Mouse (Mus musculus): Measurements from ENCODE around the gene Yy2. TPM values are rescaled to one million over a fixed set of nuclear protein-coding genes. Genes with fewer than 3 reads are reported as not detected.
A peak's percentile ranks its signal among the peaks of the same experiment; 100 is the strongest.

Yy2 gene
- 5.4 and 6.5 TPM in 2 replicates for polyA plus RNA-seq (2014; fragmentation: Nextera tagmentation; extraction: Ambion mirVana)

DNA sequence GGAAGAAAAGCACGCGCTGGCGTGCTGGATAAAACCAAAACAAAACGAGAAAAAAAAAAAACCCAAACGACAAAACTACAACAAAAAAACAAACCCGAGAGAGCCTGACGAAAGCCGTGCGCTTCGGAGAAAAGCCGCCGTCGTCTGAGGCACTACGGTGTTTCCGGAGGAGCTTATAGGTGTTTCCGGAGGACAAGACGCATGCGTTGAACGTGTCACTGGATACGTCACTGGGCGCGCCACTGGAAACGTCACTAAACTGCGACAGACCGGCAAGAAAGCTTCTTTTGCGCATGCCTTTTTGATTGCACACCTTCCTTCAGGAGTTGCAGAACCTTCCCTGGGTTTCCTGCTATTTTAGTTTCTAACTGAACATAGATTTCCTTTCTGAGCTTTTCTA lies at the start of gene Yy2:
TSS of gene Yy2 (minus strand) at position 146 of the 400 bp plus-strand sequence.
- no peaks in the 10 kb centered on the region for H3K9me3 ChIP-seq (ENCODE audit: control insufficient read depth, low read depth, low read length)
- H3K27ac ChIP-seq (ENCODE audit: low read length): no peak within 1 kb of the TSS
- no peaks in the 10 kb centered on the region for H3K4me1 ChIP-seq (ENCODE audit: control insufficient read depth, insufficient read depth, low read length)
- H3K36me3 ChIP-seq (ENCODE audit: control insufficient read depth, insufficient read depth, low read length): 0 out of 2 replicates have a peak, but pooled peaks cover 5% of the 10 kb centered on the region
- WGBS: 89% methylated on average over 26 of the region's 26 CpGs
- ATAC-seq (ENCODE audit: insufficient number of reproducible peaks, insufficient read depth, low FRiP score, low read depth): no peak
- no peak within 1 kb of the TSS for H3K9ac ChIP-seq (replicated peaks; ENCODE audit: low read depth, low read length)
- no peak within 1 kb of the TSS for H3K4me3 ChIP-seq (ENCODE audit: low read depth, low read length)
- no peak within 1 kb of the TSS for H3K4me2 ChIP-seq (replicated peaks; ENCODE audit: low read depth, low read length)
- no peaks in the 10 kb centered on the region for H3K27me3 ChIP-seq (ENCODE audit: control insufficient read depth, insufficient read depth, low read length)

DNA sequence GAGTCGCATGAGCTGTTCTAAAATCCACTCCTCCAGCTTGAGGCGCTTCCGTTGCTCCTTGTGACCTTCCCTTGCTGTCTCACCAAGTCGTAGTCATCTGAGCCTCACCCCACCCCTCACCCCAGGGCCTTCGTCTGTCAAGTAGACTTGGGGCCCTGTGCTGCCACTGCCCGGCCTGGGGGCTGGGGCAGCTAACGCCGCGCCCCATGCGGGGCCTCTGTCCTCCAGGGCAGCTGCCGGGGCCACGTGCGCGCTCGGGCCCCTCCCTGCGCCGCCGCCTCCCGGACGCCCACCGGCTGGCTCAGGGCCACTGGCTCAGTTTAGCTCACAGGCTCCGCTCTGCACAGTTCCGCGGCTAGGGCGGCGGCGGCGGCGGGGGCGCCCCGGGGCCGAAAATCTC lies 44.1 kb upstream of the Yy2 start:
- Histone ChIP-seq H3K4me3 (ENCODE audit: low read depth, low read length) (no peak overlapping the region), H3K9ac (replicated peaks; ENCODE audit: low read depth, low read length) (no peak overlapping the region), H3K27me3 (ENCODE audit: control insufficient read depth, insufficient read depth, low read length) (no peaks in the 10 kb centered on the region), H3K27ac (ENCODE audit: low read length) (no peak overlapping the region), H3K4me2 (replicated peaks; ENCODE audit: low read depth, low read length) (peak overlapping the region; percentile 35), H3K9me3 (ENCODE audit: control insufficient read depth, low read depth, low read length) (no peaks in the 10 kb centered on the region), H3K4me1 (ENCODE audit: control insufficient read depth, insufficient read depth, low read length) (0 out of 2 replicates have a peak, but pooled peaks cover 2% of the 10 kb centered on the region), H3K36me3 (ENCODE audit: control insufficient read depth, insufficient read depth, low read length) (no peaks in the 10 kb centered on the region)
- 31% methylated on average over 31 of the region's 32 CpGs for WGBS
- 0 out of 2 replicates have a peak, but pooled peaks have one; percentile 42 for ATAC-seq (ENCODE audit: insufficient number of reproducible peaks, insufficient read depth, low FRiP score, low read depth)

DNA sequence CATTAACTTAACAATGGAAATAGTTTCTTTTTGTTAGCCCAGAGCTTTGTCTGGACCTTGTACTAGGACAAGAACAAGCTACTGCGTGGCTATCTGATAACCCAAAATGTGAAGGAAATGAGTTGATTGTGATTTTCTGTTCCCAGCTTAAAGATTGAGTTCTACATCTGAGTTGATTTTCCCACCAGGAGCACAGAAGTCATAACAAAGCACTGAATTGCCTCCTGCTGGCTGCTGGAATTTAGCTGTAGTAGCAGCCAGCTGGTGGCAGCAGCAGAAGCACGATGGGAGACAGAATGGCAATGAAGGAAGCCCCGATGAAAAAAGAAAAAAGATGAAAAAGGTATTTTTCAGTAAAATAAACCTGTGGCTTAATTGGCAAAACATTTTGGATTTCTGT lies 32.7 kb upstream of the Yy2 start:
- ATAC-seq (ENCODE audit: insufficient number of reproducible peaks, insufficient read depth, low FRiP score, low read depth): no peak
- no peaks in the 10 kb centered on the region for H3K27me3 ChIP-seq (ENCODE audit: control insufficient read depth, insufficient read depth, low read length)
- no peak overlapping the region for H3K4me3 ChIP-seq (ENCODE audit: low read depth, low read length)
- H3K9me3 ChIP-seq (ENCODE audit: control insufficient read depth, low read depth, low read length): no peaks in the 10 kb centered on the region
- H3K36me3 ChIP-seq (ENCODE audit: control insufficient read depth, insufficient read depth, low read length): no peaks in the 10 kb centered on the region
- H3K9ac ChIP-seq (replicated peaks; ENCODE audit: low read depth, low read length): no peak overlapping the region
- no peak overlapping the region for H3K4me2 ChIP-seq (replicated peaks; ENCODE audit: low read depth, low read length)
- H3K27ac ChIP-seq (ENCODE audit: low read length): no peak overlapping the region
- WGBS: 16% methylated on average over 3 of the region's 3 CpGs
- H3K4me1 ChIP-seq (ENCODE audit: control insufficient read depth, insufficient read depth, low read length): no peaks in the 10 kb centered on the region

DNA sequence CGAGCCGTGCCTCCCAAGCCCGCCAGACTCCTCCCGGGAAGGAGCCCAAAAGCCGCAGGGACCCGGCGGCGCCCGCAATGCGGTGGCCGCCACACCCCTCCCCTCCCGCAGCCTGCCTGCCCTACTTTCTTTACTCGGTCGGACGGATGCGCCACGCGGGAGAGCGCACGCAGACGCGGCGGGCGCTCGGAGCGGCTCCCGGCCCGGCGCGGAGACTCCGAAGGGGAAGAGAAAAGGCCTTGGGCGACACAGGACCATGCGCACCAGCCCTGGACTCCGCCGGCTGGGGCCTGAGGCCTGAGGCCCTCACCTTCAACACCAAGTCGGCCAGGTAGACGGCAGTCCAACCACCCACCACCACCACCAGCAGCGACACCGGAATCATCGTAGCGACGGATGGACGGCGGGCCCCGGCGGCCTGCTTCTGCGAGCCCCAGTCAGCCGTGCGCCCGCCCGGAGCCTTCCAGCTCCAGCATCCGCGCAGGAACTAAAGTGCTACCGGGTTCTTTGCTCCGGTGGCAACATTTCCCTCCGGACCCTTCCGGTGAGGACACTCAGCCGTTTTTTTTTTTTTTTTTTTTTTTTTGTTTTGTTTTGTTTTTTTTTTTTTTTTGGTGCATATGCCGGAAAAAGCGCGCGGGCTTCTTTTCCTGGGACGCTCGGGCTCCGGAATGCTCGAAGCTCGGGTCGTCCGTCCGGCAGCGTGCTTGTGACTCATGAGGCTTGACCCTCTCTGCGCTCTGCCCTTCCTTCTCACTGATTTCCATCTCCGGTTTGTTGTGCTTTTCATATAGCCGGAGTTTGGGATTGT lies 29.6 kb upstream of the Yy2 start, which contains the start of gene Mbtps2:
TSS of gene Mbtps2 (minus strand) at position 530 of the 811 bp plus-strand sequence.
- H3K27me3 ChIP-seq (ENCODE audit: control insufficient read depth, insufficient read depth, low read length): no peaks in the 10 kb centered on the region
- peak; percentile 83 for ATAC-seq (ENCODE audit: insufficient number of reproducible peaks, insufficient read depth, low FRiP score, low read depth)
- no peaks in the 10 kb centered on the region for H3K9me3 ChIP-seq (ENCODE audit: control insufficient read depth, low read depth, low read length)
- 20% methylated on average over 69 of the region's 74 CpGs for WGBS
- H3K4me2 ChIP-seq (replicated peaks; ENCODE audit: low read depth, low read length): peak within 1 kb of the TSS; percentile 41
- H3K4me3 ChIP-seq (ENCODE audit: low read depth, low read length): peak within 1 kb of the TSS; percentile 54
- no peaks in the 10 kb centered on the region for H3K4me1 ChIP-seq (ENCODE audit: control insufficient read depth, insufficient read depth, low read length)
- no peaks in the 10 kb centered on the region for H3K36me3 ChIP-seq (ENCODE audit: control insufficient read depth, insufficient read depth, low read length)
- peak within 1 kb of the TSS; percentile 69 for H3K27ac ChIP-seq (ENCODE audit: low read length)
- H3K9ac ChIP-seq (replicated peaks; ENCODE audit: low read depth, low read length): peak within 1 kb of the TSS; percentile 43

DNA sequence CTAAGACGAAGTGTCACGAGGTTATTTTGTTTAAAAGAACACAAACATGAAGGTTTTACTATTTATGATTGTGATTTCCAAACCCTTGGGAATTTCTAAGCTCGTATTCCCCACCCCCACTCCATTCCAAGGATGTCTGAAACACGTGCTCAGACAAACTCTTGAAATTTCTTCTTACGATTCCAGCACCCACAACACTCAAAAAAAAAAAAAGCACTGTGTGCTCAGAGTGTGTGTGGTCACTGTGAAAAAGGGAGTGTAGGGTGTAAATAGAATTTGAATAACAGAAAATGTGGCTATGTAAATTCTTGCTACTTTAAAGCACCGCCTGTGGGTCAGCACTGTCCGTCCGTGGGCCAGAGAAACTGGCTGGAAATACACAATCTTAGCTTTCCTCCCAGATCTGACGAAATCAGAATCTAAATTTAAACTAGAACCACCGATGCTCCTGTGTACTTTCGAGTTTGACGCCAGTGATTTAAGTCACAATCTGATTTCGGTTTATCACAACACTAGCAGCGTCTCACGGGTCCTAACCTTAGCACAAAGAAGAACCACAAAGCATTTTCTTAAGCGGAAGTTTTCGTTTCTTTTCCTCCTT lies 28.9 kb upstream of the Yy2 start:
- H3K27ac ChIP-seq (ENCODE audit: low read length): peak overlapping the region; percentile 66
- no peaks in the 10 kb centered on the region for H3K4me1 ChIP-seq (ENCODE audit: control insufficient read depth, insufficient read depth, low read length)
- peak overlapping the region; percentile 41 for H3K4me2 ChIP-seq (replicated peaks; ENCODE audit: low read depth, low read length)
- no peaks in the 10 kb centered on the region for H3K9me3 ChIP-seq (ENCODE audit: control insufficient read depth, low read depth, low read length)
- no peak for ATAC-seq (ENCODE audit: insufficient number of reproducible peaks, insufficient read depth, low FRiP score, low read depth)
- H3K36me3 ChIP-seq (ENCODE audit: control insufficient read depth, insufficient read depth, low read length): no peaks in the 10 kb centered on the region
- no peaks in the 10 kb centered on the region for H3K27me3 ChIP-seq (ENCODE audit: control insufficient read depth, insufficient read depth, low read length)
- 20% methylated on average over 17 of the region's 17 CpGs for WGBS
- peak overlapping the region; percentile 43 for H3K9ac ChIP-seq (replicated peaks; ENCODE audit: low read depth, low read length)
- H3K4me3 ChIP-seq (ENCODE audit: low read depth, low read length): peak overlapping the region; percentile 54

DNA sequence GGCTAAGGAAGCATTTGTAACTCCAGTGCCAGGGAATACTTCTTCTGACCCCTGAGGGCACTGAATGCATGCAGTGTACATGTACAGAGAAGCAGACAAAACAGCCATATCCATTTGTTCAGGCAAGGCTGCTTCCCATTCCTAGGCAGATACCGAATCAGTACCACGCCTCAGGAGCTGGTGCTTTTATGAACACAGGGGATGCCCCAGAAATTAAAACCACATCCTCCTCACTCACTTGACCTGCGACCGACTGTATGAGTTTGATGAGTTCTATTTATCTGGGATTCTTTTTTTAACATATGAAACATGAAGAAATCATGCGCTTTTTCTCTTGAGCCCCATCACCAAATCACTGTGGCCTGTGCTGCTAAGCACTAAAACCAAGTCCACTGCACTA lies 28.0 kb upstream of the Yy2 start:
- ATAC-seq (ENCODE audit: insufficient number of reproducible peaks, insufficient read depth, low FRiP score, low read depth): no peak
- Histone ChIP-seq H3K9ac (replicated peaks; ENCODE audit: low read depth, low read length) (no peak overlapping the region), H3K4me3 (ENCODE audit: low read depth, low read length) (0 out of 2 replicates have a peak overlapping the region, but pooled peaks have one; percentile 54), H3K9me3 (ENCODE audit: control insufficient read depth, low read depth, low read length) (no peaks in the 10 kb centered on the region), H3K4me1 (ENCODE audit: control insufficient read depth, insufficient read depth, low read length) (no peaks in the 10 kb centered on the region), H3K27me3 (ENCODE audit: control insufficient read depth, insufficient read depth, low read length) (no peaks in the 10 kb centered on the region), H3K27ac (ENCODE audit: low read length) (no peak overlapping the region), H3K36me3 (ENCODE audit: control insufficient read depth, insufficient read depth, low read length) (no peaks in the 10 kb centered on the region), H3K4me2 (replicated peaks; ENCODE audit: low read depth, low read length) (peak overlapping the region; percentile 41)
- 77% methylated on average over 5 of the region's 5 CpGs for WGBS

DNA sequence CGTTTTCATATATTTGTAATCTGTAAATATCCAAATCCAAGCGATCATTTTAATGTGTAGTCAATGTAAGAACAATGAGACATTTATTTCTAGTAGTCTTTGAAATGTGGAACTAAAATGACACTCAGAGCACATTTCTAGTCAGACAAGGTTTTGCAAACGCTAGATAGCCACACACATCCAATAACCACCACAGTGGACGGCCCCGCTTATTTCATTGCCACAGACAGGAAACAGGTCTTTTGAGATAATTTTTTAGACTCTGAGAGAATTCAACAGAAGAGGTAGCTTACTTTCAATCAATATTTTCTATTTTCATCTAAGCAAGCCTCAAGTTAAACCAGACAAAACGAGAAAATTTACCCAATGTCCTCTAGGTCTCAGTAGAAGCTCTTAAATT lies 27.1 kb upstream of the Yy2 start:
- WGBS: 79% methylated on average over 6 of the region's 6 CpGs
- H3K4me2 ChIP-seq (replicated peaks; ENCODE audit: low read depth, low read length): no peak overlapping the region
- no peak for ATAC-seq (ENCODE audit: insufficient number of reproducible peaks, insufficient read depth, low FRiP score, low read depth)
- H3K9ac ChIP-seq (replicated peaks; ENCODE audit: low read depth, low read length): no peak overlapping the region
- no peaks in the 10 kb centered on the region for H3K36me3 ChIP-seq (ENCODE audit: control insufficient read depth, insufficient read depth, low read length)
- no peaks in the 10 kb centered on the region for H3K4me1 ChIP-seq (ENCODE audit: control insufficient read depth, insufficient read depth, low read length)
- H3K27me3 ChIP-seq (ENCODE audit: control insufficient read depth, insufficient read depth, low read length): no peaks in the 10 kb centered on the region
- H3K4me3 ChIP-seq (ENCODE audit: low read depth, low read length): no peak overlapping the region
- H3K9me3 ChIP-seq (ENCODE audit: control insufficient read depth, low read depth, low read length): no peaks in the 10 kb centered on the region
- no peak overlapping the region for H3K27ac ChIP-seq (ENCODE audit: low read length)

DNA sequence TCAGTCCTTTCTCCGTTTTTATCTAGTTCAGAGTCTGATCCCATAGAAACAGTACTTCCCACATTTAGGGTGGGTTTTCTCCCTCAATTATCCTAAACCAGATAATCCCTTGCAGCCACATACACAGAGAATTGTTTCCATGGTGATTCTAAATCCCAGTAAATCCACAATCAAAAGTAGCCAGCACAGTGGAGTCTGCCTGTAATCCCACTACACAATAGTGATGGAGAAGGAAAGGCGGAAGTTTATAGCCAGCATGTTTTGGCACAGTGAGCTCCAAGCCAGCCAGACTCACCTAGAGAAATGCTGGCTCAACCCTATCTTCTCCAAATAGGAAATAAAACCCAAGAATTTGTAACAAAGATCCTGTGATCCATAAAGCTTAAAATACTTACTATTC lies 25.8 kb upstream of the Yy2 start:
- Histone ChIP-seq H3K9ac (replicated peaks; ENCODE audit: low read depth, low read length) (no peak overlapping the region), H3K27ac (ENCODE audit: low read length) (no peak overlapping the region), H3K4me1 (ENCODE audit: control insufficient read depth, insufficient read depth, low read length) (no peaks in the 10 kb centered on the region), H3K36me3 (ENCODE audit: control insufficient read depth, insufficient read depth, low read length) (no peaks in the 10 kb centered on the region), H3K9me3 (ENCODE audit: control insufficient read depth, low read depth, low read length) (no peaks in the 10 kb centered on the region), H3K4me3 (ENCODE audit: low read depth, low read length) (no peak overlapping the region), H3K4me2 (replicated peaks; ENCODE audit: low read depth, low read length) (no peak overlapping the region), H3K27me3 (ENCODE audit: control insufficient read depth, insufficient read depth, low read length) (no peaks in the 10 kb centered on the region)
- WGBS: 71% methylated on average over 2 of the region's 2 CpGs
- no peak for ATAC-seq (ENCODE audit: insufficient number of reproducible peaks, insufficient read depth, low FRiP score, low read depth)

Data from stomach, embryonic 14.5 days (tissue).